In the genomic region with DNA sequence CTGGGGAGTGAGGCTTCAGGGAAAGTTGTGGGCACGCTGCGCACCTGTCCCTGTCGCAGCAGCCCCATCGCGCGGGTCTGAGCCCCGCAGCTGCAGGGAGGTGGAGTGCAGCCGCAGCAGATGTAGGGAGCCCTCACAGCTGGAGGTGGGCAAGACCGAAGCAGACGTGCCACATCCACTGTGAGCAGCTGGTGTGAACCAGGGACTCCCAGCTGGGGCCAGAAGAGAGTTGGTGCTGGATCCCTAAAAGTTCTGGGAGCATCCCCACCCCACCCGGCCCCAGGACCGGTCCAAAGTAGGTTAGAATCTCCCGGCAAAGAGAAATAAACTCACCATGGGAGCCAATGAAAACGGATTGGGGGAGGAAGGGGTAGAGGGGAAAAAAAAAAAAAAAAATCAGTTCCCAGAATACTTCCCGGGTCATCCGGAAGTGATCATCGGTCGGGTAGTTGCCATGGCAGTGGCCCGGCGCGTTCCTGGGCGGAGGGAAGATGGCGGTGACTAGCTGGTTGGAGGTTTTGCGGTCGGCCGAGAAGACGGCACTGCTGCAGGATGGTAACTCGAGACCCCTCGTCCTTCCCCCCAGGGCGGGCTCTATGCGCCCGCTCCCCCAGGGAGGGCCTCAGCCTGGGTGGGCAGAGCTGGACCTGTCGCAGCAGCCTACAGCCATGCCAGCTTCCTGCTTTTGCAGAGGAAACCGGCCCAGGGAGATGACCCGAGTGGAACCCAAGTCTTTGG, we compare ENCODE assay signal across 8 mouse cellular contexts. TPM values are rescaled to one million over a fixed set of nuclear protein-coding genes. Genes with fewer than 3 reads are reported as not detected.
DNase-seq lines count a peak whose midpoint lies in the region; ATAC-seq and TF ChIP-seq lines count a peak whose summit lies in the region.

A gene (minus strand): TSS at position 379 of the 738 bp plus-strand sequence.
A gene (plus strand): TSS at position 463 of the 738 bp plus-strand sequence.

- H3K27ac ChIP-seq in embryonic facial prominence, embryonic 12.5 days: peak within 1 kb of the TSS; percentile 73
- H3K27ac ChIP-seq in kidney, adult 2 months (ENCODE audit: insufficient read depth, low read depth, low read length): no peak within 1 kb of the TSS
- H3K27ac ChIP-seq in limb, embryonic 13.5 days: peak within 1 kb of the TSS; percentile 56
- H3K27ac ChIP-seq in midbrain, embryonic 15.5 days: peak within 1 kb of the TSS; percentile 67
- peak within 1 kb of the TSS; percentile 56 for H3K27ac ChIP-seq in spleen, adult 2 months (ENCODE audit: insufficient read depth, low read length)

- H3K27me3 ChIP-seq in embryonic facial prominence, embryonic 12.5 days: no peaks in the 10 kb centered on the region
- H3K27me3 ChIP-seq in kidney, adult 2 months (replicated peaks; ENCODE audit: control insufficient read depth, insufficient read depth, low read length): no peaks in the 10 kb centered on the region
- H3K27me3 ChIP-seq in limb, embryonic 13.5 days: no peaks in the 10 kb centered on the region
- H3K27me3 ChIP-seq in midbrain, embryonic 15.5 days (replicated peaks): peaks cover 23% of the 10 kb centered on the region
- no peaks in the 10 kb centered on the region for H3K27me3 ChIP-seq in spleen, adult 2 months (ENCODE audit: control insufficient read depth, insufficient read depth, low read length)

- TF ChIP-seq CTCF in kidney, adult 2 months (conservative IDR thresholded peaks at IDR 0.05; ENCODE audit: insufficient read depth, insufficient read length, low read depth, low read length): no peak
- no peak for TF ChIP-seq CTCF in spleen, adult 2 months (IDR thresholded peaks at IDR 0.05; ENCODE audit: extremely low read depth, insufficient read depth, insufficient read length, insufficient replicate concordance)

- 1% methylated on average over 35 of the region's 35 CpGs for WGBS in embryonic facial prominence, embryonic 12.5 days
- under 1% methylated on average over 35 of the region's 35 CpGs for WGBS in kidney, adult 2 months
- under 1% methylated on average over 35 of the region's 35 CpGs for WGBS in limb, embryonic 13.5 days
- under 1% methylated on average over 35 of the region's 35 CpGs for WGBS in midbrain, embryonic 15.5 days
- under 1% methylated on average over 35 of the region's 35 CpGs for WGBS in spleen, adult 2 months

- peaks cover 21% of the 10 kb centered on the region; the same call in 1 of the 2 replicates for H3K36me3 ChIP-seq in embryonic facial prominence, embryonic 12.5 days
- no peaks in the 10 kb centered on the region for H3K36me3 ChIP-seq in kidney, adult 2 months (ENCODE audit: control insufficient read depth, insufficient read depth, low read length)
- H3K36me3 ChIP-seq in limb, embryonic 13.5 days: peaks cover 22% of the 10 kb centered on the region
- H3K36me3 ChIP-seq in midbrain, embryonic 15.5 days (replicated peaks): no peaks in the 10 kb centered on the region
- peaks cover 6% of the 10 kb centered on the region; the same call in 1 of the 2 replicates for H3K36me3 ChIP-seq in spleen, adult 2 months (ENCODE audit: control insufficient read depth, insufficient read depth, low read length)

- H3K4me3 ChIP-seq in embryonic facial prominence, embryonic 12.5 days: peak within 1 kb of the TSS; percentile 75
- peak within 1 kb of the TSS; percentile 98 for H3K4me3 ChIP-seq in kidney, adult 2 months (ENCODE audit: insufficient read depth, low read depth, low read length)
- peak within 1 kb of the TSS; percentile 60 for H3K4me3 ChIP-seq in limb, embryonic 13.5 days
- peak within 1 kb of the TSS; percentile 69 for H3K4me3 ChIP-seq in midbrain, embryonic 15.5 days
- H3K4me3 ChIP-seq in spleen, adult 2 months (ENCODE audit: extremely low read depth, insufficient read depth, insufficient read length): peak within 1 kb of the TSS; percentile 98

- peak; percentile 17 for TF ChIP-seq POLR2A in kidney, adult 2 months (IDR thresholded peaks at IDR 0.05; ENCODE audit: low read depth, low read length)
- TF ChIP-seq POLR2A in spleen, adult 2 months (IDR thresholded peaks at IDR 0.05; ENCODE audit: low read depth, low read length): no peak

- peaks cover 16% of the 10 kb centered on the region; the same call in 1 of the 2 replicates for H3K4me1 ChIP-seq in embryonic facial prominence, embryonic 12.5 days
- H3K4me1 ChIP-seq in kidney, adult 2 months (ENCODE audit: control insufficient read depth, insufficient read depth, low read length): peaks cover 5% of the 10 kb centered on the region; the same call in 1 of the 2 replicates
- peaks cover 25% of the 10 kb centered on the region for H3K4me1 ChIP-seq in limb, embryonic 13.5 days
- H3K4me1 ChIP-seq in midbrain, embryonic 15.5 days: peaks cover 12% of the 10 kb centered on the region
- H3K4me1 ChIP-seq in spleen, adult 2 months (ENCODE audit: control insufficient read depth, insufficient read depth, insufficient read length): peaks cover 9% of the 10 kb centered on the region; the same call in 1 of the 2 replicates

- H3K9me3 ChIP-seq in embryonic facial prominence, embryonic 12.5 days: no peaks in the 10 kb centered on the region
- no peaks in the 10 kb centered on the region for H3K9me3 ChIP-seq in limb, embryonic 13.5 days
- H3K9me3 ChIP-seq in midbrain, embryonic 15.5 days: no peaks in the 10 kb centered on the region

- ATAC-seq in embryonic facial prominence, embryonic 12.5 days (ENCODE audit: insufficient number of reproducible peaks, insufficient read depth, low FRiP score, low TSS enrichment): peak; percentile 64
- ATAC-seq in limb, embryonic 13.5 days (ENCODE audit: low FRiP score, low read depth): peak; percentile 88
- peak; percentile 87 for ATAC-seq in midbrain, embryonic 15.5 days (replicated peaks)

- peak within 1 kb of the TSS; percentile 90 for H3K4me2 ChIP-seq in embryonic facial prominence, embryonic 12.5 days (replicated peaks)
- peak within 1 kb of the TSS; percentile 83 for H3K4me2 ChIP-seq in limb, embryonic 13.5 days (replicated peaks)
- peak within 1 kb of the TSS; percentile 97 for H3K4me2 ChIP-seq in midbrain, embryonic 15.5 days

- peak within 1 kb of the TSS; percentile 75 for H3K9ac ChIP-seq in embryonic facial prominence, embryonic 12.5 days
- H3K9ac ChIP-seq in limb, embryonic 13.5 days: peak within 1 kb of the TSS; percentile 76
- peak within 1 kb of the TSS; percentile 75 for H3K9ac ChIP-seq in midbrain, embryonic 15.5 days

- DNase-seq in layer of hippocampus, adult 11-12 months (ENCODE audit: low spot score): peak; percentile 84
- DNase-seq in layer of hippocampus, adult 9-10 months (ENCODE audit: low spot score): no peak
- peak; percentile 89 to 92 for DNase-seq in heart, adult 18-20 months
- peak; percentile 89 for DNase-seq in kidney, adult 2 months
- DNase-seq in spleen, adult 2 months (ENCODE audit: low read depth in 1 of 2, low spot score in 2 of 2): peak; percentile 55 to 79

RNA-seq across cellular contexts. Expression of the first gene that starts in this region (rescaled TPM):
- 15.6 and 17.6 TPM in 2 replicates for polyA plus RNA-seq in embryonic facial prominence, embryonic 12.5 days (2016; fragmentation: Nextera tagmentation; extraction: Ambion mirVana)
- total RNA-seq in heart, adult 18-20 months (2021): 10 to 100 TPM; 10.3 to 10.4 TPM
- polyA plus RNA-seq in kidney, adult 2 months (2012; rRNA removed): 12.6 and 13.3 TPM in 2 replicates
- polyA plus RNA-seq in limb, embryonic 13.5 days (2015; fragmentation: Nextera tagmentation; extraction: Ambion mirVana): 14.5 and 16.1 TPM in 2 replicates
- 13.8 and 14.5 TPM in 2 replicates for polyA plus RNA-seq in midbrain, embryonic 15.5 days (2015; fragmentation: Nextera tagmentation; extraction: Ambion mirVana)
- 9.0 and 10.7 TPM in 2 replicates for polyA plus RNA-seq in spleen, adult 2 months (2012; rRNA removed)

RNA-seq across cellular contexts. Expression of the second gene that starts in this region (rescaled TPM):
- 43.3 and 43.8 TPM in 2 replicates for polyA plus RNA-seq in embryonic facial prominence, embryonic 12.5 days (2016; fragmentation: Nextera tagmentation; extraction: Ambion mirVana)
- total RNA-seq in heart, adult 18-20 months (2021): 10 to 100 TPM; 19.8 to 19.9 TPM
- polyA plus RNA-seq in kidney, adult 2 months (2012; rRNA removed): 10.9 and 16.3 TPM in 2 replicates
- polyA plus RNA-seq in limb, embryonic 13.5 days (2015; fragmentation: Nextera tagmentation; extraction: Ambion mirVana): 45.0 and 47.7 TPM in 2 replicates
- 60.3 and 65.8 TPM in 2 replicates for polyA plus RNA-seq in midbrain, embryonic 15.5 days (2015; fragmentation: Nextera tagmentation; extraction: Ambion mirVana)
- 2.3 and 5.5 TPM in 2 replicates for polyA plus RNA-seq in spleen, adult 2 months (2012; rRNA removed)
